Mouse (Mus musculus) T-helper 2 cell (primary cell): ENCODE data around the gene Zbtb12.

Experiments used
- in situ Hi-C: fragments of 300-600 bp; cut with MboI, MseI; formaldehyde crosslinking; loops from one replicate; pipeline ENCODE4 v1.15.1; 2025; ENCODE audit warnings: high pct_unique_total_duplicates

Zbtb12 gene

DNA sequence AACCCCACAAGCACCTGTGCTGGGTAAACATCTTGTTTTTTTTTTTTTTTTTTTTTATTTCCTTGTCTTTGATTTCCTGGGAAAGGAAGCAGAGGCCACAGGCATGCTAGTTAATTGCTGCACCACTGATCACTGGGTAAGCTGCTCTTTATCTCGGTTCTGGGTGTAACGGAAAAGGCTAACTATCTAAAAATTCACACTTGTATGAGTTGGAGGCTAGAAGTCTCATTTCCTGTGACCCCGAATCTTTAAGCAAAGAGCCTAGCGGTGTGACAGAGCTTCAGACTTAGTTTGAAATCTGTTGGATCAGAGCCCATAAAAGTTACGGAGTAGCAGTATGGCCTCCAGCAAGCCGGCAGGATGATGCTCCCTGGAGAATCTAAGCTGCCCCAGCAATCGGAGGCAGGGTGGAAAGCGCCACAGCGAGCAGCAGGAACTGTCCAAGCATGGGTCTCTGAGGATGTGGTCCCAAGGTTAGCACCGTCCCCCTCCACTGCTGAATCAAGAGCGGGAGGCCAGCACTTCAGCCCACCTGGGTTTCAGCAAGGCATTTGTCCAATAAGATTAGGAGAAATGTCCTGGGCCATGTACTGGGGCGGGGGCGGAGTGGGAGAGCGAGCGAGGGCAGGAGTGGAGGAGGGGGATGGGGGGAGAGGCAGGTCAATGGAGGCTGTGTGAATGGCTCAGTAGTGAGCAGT lies 62.2 kb downstream of the Zbtb12 start:
- in situ Hi-C loops: no loop called here

DNA sequence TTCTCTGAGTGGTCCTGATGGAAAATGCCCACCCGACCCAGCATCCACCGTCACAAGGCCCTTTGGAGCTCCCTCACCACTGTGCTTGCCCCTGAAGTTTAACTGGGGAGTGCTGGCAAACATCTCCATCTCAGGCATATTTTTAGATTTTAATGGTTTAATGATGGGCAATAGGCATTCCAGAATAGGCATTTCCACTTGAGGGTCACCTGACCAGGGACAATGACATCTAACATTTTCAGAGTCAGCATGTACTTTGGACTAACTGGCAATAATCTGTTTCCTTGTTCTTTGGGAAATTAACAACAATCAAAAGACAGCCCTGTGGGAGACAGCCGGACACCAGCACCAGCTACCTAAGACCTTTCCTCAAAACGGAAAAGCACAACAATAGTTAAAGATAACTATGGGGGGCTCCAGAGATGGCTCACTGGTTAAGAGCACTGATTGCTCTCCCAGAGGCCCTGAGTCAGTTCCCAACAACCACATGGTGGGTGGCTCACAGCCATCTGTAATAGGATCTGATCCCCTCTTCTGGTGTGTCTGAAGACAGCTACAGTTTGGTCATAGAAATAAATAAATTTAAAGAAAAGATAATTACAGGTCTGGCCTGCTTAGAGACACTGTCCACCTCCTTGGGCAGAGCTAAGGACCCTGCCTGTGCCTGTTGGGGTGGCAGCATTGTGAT lies 64.0 kb downstream of the Zbtb12 start:
- in situ Hi-C loops: no loop called here

GRCm38 (mm10) chr17:34944362-34944761 lies 65.1 kb downstream of the Zbtb12 start:
- in situ Hi-C loops: no loop called here
